Mouse (Mus musculus) midbrain, embryonic 11.5 days (tissue): ENCODE measurements around the gene Prss54. TPM values are rescaled to one million over a fixed set of nuclear protein-coding genes. Genes with fewer than 3 reads are reported as not detected.

ENCODE experiments used
- ATAC-seq: fragments of 200-750 bp; cut with Nextera tagmentation; 2 replicates; pipeline ENCODE4 v1.8.0; 2017; ENCODE audit warnings: moderate TSS enrichment, moderate library complexity; ENCODE audit not compliant: low FRiP score
- DNase-seq: peaks from one replicate; pipeline ENCODE4 v3.0.0; 2015; ENCODE audit warnings: low spot score; ENCODE audit errors: missing footprints
- H3K27ac ChIP-seq: fragments of 300-500 bp; sonication (generic); 2 replicates; pipeline ENCODE4 v1.5.1; 2014; ENCODE audit warnings: low read depth, low read length
- H3K27me3 ChIP-seq: fragments of 300-500 bp; sonication (generic); 2 replicates; pipeline ENCODE4 v1.6.1; 2014; ENCODE audit warnings: mild to moderate bottlenecking, low read length, moderate library complexity, mixed read lengths; ENCODE audit not compliant: control insufficient read depth, insufficient read depth
- H3K36me3 ChIP-seq: fragments of 300-500 bp; sonication (generic); 2 replicates; pipeline ENCODE4 v1.6.1; 2014; ENCODE audit warnings: mild to moderate bottlenecking, low read length, moderate library complexity, mixed read lengths; ENCODE audit not compliant: control insufficient read depth, insufficient read depth
- H3K4me1 ChIP-seq: fragments of 300-500 bp; sonication (generic); 2 replicates; pipeline ENCODE4 v1.6.1; 2014; ENCODE audit warnings: low read length; ENCODE audit not compliant: control insufficient read depth, insufficient read depth
- H3K4me2 ChIP-seq: fragments of 300-500 bp; sonication (generic); 2 replicates; pipeline ENCODE4 v1.6.1; 2014; ENCODE audit warnings: mild to moderate bottlenecking, moderate library complexity
- H3K4me3 ChIP-seq: fragments of 300-500 bp; sonication (generic); 2 replicates; pipeline ENCODE4 v1.5.1; 2014; ENCODE audit warnings: low read depth, low read length
- H3K9ac ChIP-seq: fragments of 300-500 bp; sonication (generic); 2 replicates; pipeline ENCODE4 v1.6.1; 2014; ENCODE audit warnings: low read length
- H3K9me3 ChIP-seq: fragments of 300-500 bp; sonication (generic); 2 replicates; pipeline ENCODE4 v1.6.1; 2016; ENCODE audit warnings: low read length; ENCODE audit not compliant: control insufficient read depth
- WGBS: fragments of 180-500 bp; shearing (Covaris S2); extraction: QIAGEN DNeasy Blood & Tissue Kit; methylation state at CpG from one replicate; pipeline ENCODE4 v1.1.7; 2014; 5-methylcytosine and 5-hydroxymethylcytosine counted together
- polyA plus RNA-seq: library from polyadenylated mRNA; unstranded; fragments of >200 nt; fragmentation: Nextera tagmentation; extraction: Ambion mirVana; gene quantifications from 2 replicates; pipeline ENCODE4 v1.2.1, GENCODE M21; 2014

Prss54 gene
- polyA plus RNA-seq, 1 experiment from 2014 or later = not detected

DNA sequence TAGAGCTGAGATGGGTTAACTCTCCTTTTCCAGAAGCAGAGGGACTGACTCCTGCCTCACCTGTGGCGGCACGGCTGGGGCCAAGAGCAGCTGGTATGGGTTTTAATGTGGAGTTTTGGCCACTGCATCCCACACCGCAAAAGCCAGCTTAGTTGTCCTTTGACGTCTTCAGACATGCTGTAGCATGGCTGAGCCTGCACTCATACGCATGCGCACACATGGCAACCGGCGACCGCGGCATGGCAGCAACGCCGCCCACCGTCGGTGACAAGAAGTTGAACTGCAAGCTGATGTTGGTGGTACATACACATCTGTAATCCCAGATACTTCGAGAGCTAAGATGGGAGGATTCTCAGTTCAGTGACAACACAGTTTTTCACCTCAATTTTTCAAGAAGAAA is 25.2 kb upstream of the Prss54 start:
- no peak overlapping the region for H3K4me2 ChIP-seq
- H3K9me3 ChIP-seq = no peaks in the 10 kb centered on the region
- H3K27me3 ChIP-seq = no peaks in the 10 kb centered on the region
- no peak overlapping the region for H3K4me3 ChIP-seq
- H3K36me3 ChIP-seq = no peaks in the 10 kb centered on the region
- H3K27ac ChIP-seq = no peak overlapping the region
- 75% methylated on average over 15 of the region's 15 CpGs for WGBS
- H3K4me1 ChIP-seq = no peaks in the 10 kb centered on the region
- DNase-seq (no peak), ATAC-seq (no peak)
- H3K9ac ChIP-seq = no peak overlapping the region

DNA sequence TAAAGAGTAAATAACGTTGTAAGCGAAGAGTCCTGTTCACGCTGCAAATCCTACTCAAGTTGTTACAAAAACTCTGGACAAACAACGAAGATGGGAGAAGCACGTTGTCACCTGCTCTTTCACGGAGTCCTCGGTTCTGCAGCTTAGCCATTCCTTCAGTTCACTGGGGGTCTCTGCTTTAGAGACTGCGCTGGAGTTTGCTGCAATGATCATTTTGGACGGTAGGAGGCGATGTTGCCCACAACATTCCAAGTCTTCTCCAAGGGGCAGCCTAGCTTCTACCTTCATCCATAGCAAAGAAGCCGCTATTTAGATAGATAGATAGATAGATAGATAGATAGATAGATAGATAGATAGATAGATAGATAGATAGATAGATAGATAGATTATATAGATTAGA is 23.7 kb upstream of the Prss54 start:
- WGBS = 12% methylated on average over 11 of the region's 11 CpGs
- H3K4me1 ChIP-seq = no peaks in the 10 kb centered on the region
- no peak overlapping the region for H3K9ac ChIP-seq
- H3K27ac ChIP-seq = no peak overlapping the region
- ATAC-seq = 0 out of 2 replicates have a peak, but pooled peaks have one; percentile 46
- no peaks in the 10 kb centered on the region for H3K9me3 ChIP-seq
- no peak overlapping the region for H3K4me2 ChIP-seq
- H3K27me3 ChIP-seq = no peaks in the 10 kb centered on the region
- H3K4me3 ChIP-seq = no peak overlapping the region
- peak; percentile 99 for DNase-seq
- no peaks in the 10 kb centered on the region for H3K36me3 ChIP-seq

DNA sequence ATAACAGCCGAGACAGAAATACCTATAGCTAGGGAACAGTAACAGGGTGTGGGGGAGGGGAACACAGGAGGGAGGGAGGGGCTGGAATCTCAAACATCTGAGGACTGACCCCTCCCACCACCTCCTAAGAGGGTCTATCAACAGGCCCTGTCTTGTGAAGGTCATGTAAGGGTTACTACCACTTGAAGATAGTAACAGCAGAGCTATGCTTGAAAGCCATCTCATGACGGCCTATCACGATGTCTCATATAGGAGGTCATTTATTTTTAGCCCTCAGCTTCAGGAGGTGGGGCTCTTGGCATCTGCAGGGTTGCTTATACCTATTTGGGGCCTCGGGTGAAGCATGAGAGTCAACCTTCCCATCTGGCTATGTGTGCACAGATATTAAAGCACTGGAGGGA is 20.7 kb upstream of the Prss54 start:
- DNase-seq (no peak), ATAC-seq (no peak)
- Histone ChIP-seq H3K9me3 (no peaks in the 10 kb centered on the region), H3K27me3 (no peaks in the 10 kb centered on the region), H3K27ac (no peak overlapping the region), H3K36me3 (no peaks in the 10 kb centered on the region), H3K9ac (no peak overlapping the region), H3K4me1 (no peaks in the 10 kb centered on the region), H3K4me3 (no peak overlapping the region), H3K4me2 (no peak overlapping the region)
- 85% methylated on average over 4 of the region's 4 CpGs for WGBS

DNA sequence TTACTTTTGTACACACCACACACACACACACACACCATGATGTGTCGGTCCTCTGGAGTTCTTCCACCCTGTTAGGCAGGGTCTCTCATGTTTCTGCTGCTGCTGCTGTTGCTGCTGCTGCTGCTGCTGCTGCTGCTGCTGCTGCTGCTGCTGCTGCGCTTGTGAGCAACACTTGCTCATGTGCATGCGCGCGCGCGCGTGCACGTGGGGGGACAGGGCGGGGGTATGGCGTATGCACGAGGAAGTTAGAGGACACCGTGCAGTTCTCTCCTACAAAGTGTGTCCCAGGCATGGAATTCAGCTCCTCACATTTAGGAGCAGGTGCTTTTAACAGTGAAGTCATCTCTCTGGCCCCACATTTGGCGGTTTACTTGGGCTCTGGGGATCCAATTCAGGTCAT is 19.0 kb upstream of the Prss54 start:
- H3K4me1 ChIP-seq = no peaks in the 10 kb centered on the region
- ATAC-seq (no peak), DNase-seq (no peak)
- no peak overlapping the region for H3K4me2 ChIP-seq
- H3K27me3 ChIP-seq = no peaks in the 10 kb centered on the region
- H3K4me3 ChIP-seq = no peak overlapping the region
- whole genome bisulfite sequencing = 85% methylated on average over 14 of the region's 14 CpGs
- no peaks in the 10 kb centered on the region for H3K36me3 ChIP-seq
- H3K9ac ChIP-seq = no peak overlapping the region
- no peak overlapping the region for H3K27ac ChIP-seq
- no peaks in the 10 kb centered on the region for H3K9me3 ChIP-seq

DNA sequence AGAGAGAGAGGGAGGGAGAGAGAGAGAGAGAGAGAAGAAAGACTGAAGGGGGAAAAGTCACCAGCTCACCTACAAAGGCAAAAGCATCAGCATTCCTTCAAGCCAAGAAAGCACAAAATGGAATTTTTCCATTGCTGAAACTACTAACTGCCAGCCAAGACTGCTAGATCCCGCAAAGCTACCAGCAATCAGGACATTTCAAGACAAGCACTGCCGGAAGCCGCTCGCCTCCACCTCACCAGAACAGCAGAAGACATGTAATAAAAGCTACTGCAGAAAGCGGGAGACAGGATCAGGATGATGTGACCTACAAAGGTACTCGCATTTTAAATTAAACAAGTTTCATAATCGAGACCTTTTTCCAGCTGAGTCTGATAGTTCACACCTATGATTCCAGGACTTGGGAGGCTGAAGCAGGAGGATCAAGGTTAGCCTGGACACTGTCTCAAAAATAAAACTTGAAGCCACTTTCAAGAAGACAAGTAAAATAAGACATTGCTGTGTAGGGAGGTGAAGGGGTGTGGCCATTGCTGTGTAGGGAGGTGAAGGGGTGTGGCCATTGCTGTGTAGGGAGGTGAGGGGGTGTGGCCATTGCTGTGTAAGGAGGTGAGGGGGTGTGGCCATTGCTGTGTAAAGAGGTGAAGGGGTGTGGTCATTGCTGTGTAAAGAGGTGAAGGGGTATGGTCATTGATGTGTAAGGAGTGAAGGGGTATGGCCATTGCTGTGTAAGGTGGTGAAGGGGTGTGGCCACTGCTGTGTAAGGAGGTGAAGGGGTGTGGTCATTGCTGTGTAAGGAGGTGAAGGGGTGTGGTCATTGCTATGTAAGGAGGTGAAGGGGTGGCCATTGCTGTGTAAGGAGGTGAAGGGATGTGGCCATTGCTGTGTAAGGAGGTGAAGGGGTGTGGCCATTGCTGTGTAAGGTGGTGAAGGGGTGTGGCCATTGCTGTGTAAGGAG is 17.6 kb upstream of the Prss54 start:
- Histone ChIP-seq H3K4me2 (no peak overlapping the region), H3K27me3 (no peaks in the 10 kb centered on the region), H3K27ac (no peak overlapping the region), H3K9me3 (no peaks in the 10 kb centered on the region), H3K4me1 (no peaks in the 10 kb centered on the region), H3K4me3 (no peak overlapping the region), H3K36me3 (no peaks in the 10 kb centered on the region), H3K9ac (no peak overlapping the region)
- ATAC-seq = no peak
- WGBS = 94% methylated on average over 7 of the region's 7 CpGs
- no peak for DNase-seq

DNA sequence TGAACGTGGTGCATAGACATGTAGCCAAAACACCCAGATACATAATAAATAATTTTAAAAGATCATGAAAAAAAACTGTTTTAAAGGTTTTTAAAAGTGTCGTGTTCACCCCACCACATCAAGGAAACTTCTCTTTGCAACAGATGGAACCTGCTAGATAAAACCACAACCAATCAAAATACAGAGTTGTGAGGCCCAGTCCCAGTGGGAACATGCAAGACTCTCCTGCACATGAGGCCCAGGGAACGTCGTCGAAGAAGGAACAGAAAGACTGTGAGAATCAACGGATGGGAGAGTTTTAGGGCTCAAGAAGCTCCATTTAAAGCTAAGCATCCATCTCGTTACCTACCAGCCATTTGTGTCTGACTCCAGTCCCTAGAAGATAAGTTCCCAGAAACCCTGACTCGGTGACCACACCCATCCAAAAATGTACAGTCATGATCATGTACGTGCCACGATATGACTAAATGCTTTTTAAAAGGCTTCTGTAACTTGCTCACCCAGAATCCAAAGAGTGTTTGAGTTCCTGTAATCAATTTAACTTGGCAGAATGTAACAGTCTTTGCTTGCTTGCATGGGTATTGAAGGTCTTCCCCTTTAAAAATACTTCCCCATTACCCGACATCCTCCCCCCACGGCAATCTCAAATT is 16.1 kb upstream of the Prss54 start:
- H3K36me3 ChIP-seq = no peaks in the 10 kb centered on the region
- no peak overlapping the region for H3K9ac ChIP-seq
- no peaks in the 10 kb centered on the region for H3K9me3 ChIP-seq
- DNase-seq = no peak
- H3K4me1 ChIP-seq = no peaks in the 10 kb centered on the region
- H3K27me3 ChIP-seq = no peaks in the 10 kb centered on the region
- ATAC-seq = no peak
- WGBS = 85% methylated on average over 12 of the region's 12 CpGs
- H3K27ac ChIP-seq = no peak overlapping the region
- H3K4me2 ChIP-seq = no peak overlapping the region
- no peak overlapping the region for H3K4me3 ChIP-seq

DNA sequence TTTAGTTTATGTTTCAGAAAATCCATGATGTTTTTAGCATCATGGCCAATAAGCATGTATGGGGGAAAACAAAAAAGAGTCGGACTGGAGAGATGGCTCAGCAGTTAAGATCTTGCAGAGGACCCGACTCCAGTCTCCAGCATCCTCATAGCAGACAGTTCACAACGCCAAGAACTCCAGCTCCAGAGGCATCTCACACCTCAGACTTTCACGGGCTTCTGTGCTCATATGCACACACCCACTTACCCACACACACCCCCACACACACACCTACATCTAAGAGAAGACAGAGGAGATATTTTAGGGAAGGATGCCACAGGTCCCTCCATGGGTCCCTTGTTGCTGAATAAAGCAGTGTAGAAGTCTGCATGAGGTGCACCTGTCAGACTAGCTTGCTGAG is 14.4 kb upstream of the Prss54 start:
- Histone ChIP-seq H3K9ac (no peak overlapping the region), H3K4me1 (no peaks in the 10 kb centered on the region), H3K4me3 (no peak overlapping the region), H3K27ac (no peak overlapping the region), H3K4me2 (no peak overlapping the region), H3K27me3 (no peaks in the 10 kb centered on the region), H3K36me3 (no peaks in the 10 kb centered on the region), H3K9me3 (no peaks in the 10 kb centered on the region)
- DNase-seq (no peak), ATAC-seq (no peak)
- 86% methylated on average over 4 of the region's 4 CpGs for WGBS

DNA sequence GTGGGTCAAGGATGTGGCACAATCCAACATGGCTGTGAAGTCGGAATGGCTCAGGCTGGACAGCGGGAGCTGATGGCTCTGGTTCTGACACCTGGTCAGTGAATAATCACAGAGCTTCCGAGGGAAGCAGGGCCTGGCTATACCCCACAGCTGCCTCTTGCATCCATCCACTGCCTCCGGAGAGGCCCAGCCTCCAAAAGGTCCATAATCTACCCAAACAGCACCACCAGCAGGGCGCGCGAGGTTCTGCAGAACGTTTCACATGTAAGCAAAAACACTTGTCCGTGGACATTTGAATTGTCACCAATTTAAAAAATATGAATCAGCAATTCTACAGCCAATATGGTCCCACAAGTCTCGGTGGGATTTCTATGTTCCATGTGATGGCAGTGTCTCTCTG is 13.1 kb upstream of the Prss54 start:
- no peak overlapping the region for H3K4me2 ChIP-seq
- no peaks in the 10 kb centered on the region for H3K4me1 ChIP-seq
- H3K27me3 ChIP-seq = no peaks in the 10 kb centered on the region
- DNase-seq (no peak), ATAC-seq (no peak)
- WGBS = 61% methylated on average over 10 of the region's 10 CpGs
- no peaks in the 10 kb centered on the region for H3K36me3 ChIP-seq
- no peak overlapping the region for H3K9ac ChIP-seq
- no peak overlapping the region for H3K27ac ChIP-seq
- no peak overlapping the region for H3K4me3 ChIP-seq
- H3K9me3 ChIP-seq = no peaks in the 10 kb centered on the region

DNA sequence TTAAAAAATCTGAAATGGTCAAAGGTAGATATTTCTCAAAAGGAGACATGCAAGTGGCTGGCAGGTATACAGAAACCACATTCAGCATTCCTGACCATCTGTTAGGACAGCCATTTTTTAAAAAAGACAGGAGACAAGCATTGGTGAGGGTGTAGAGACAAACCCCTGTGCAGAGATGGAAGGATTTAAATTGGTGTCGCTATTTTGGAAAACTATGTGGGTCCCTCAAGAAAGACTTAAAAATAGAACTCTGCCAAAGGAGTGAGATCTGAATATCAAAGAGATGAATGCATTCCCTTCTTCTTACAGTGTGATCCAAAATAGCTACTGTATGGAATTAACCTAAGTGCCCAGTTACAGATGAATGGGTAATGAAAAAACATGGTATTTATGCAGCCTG is 11.2 kb upstream of the Prss54 start:
- 98% methylated on average over 1 of the region's 1 CpGs for WGBS
- Histone ChIP-seq H3K4me3 (no peak overlapping the region), H3K27me3 (no peaks in the 10 kb centered on the region), H3K9ac (no peak overlapping the region), H3K36me3 (no peaks in the 10 kb centered on the region), H3K4me2 (no peak overlapping the region), H3K27ac (no peak overlapping the region), H3K4me1 (no peaks in the 10 kb centered on the region), H3K9me3 (no peaks in the 10 kb centered on the region)
- ATAC-seq = no peak
- DNase-seq = no peak
